Mouse (Mus musculus) olfactory bulb, adult 2 months (tissue): ENCODE measurements around the gene Dnaaf5. TPM values are rescaled to one million over a fixed set of nuclear protein-coding genes. Genes with fewer than 3 reads are reported as not detected.
A peak's percentile ranks its signal among the peaks of the same experiment; 100 is the strongest.

Experiments
- H3K27ac ChIP-seq: fragments of 200-500 bp; 2 replicates; pipeline ENCODE4 v1.5.1; 2012; ENCODE audit warnings: low read depth, low read length; ENCODE audit not compliant: insufficient read depth
- H3K4me1 ChIP-seq: fragments of 200-500 bp; 2 replicates; pipeline ENCODE4 v1.6.1; 2012; ENCODE audit warnings: low read length; ENCODE audit not compliant: control insufficient read depth, insufficient read depth
- H3K4me3 ChIP-seq: fragments of 200-500 bp; 2 replicates; pipeline ENCODE4 v1.5.1; 2012; ENCODE audit warnings: mild to moderate bottlenecking, low read depth, low read length, moderate library complexity; ENCODE audit not compliant: insufficient read depth
- CTCF ChIP-seq: fragments of 200-500 bp; IDR thresholded peaks from 2 replicates; pipeline ENCODE4 v1.5.1; 2012; ENCODE audit warnings: low read depth, mild to moderate bottlenecking, low read length, moderate library complexity; ENCODE audit not compliant: insufficient read depth
- POLR2A ChIP-seq: fragments of 200-500 bp; IDR thresholded peaks from 2 replicates; pipeline ENCODE4 v1.6.1; 2012; ENCODE audit warnings: mild to moderate bottlenecking, low read depth, low read length, moderate library complexity; ENCODE audit not compliant: insufficient read depth
- WGBS: fragments of 180-500 bp; shearing (Covaris S2); methylation state at CpG from one replicate; pipeline ENCODE4 v1.1.7; 2018; 5-methylcytosine and 5-hydroxymethylcytosine counted together
- polyA plus RNA-seq: library from polyadenylated mRNA; stranded (reverse); fragments of >200 nt; gene quantifications from 2 replicates; pipeline ENCODE4 v1.2.4, GENCODE M21; 2012; ENCODE audit warnings: low replicate concordance; ENCODE audit not compliant: missing spikeins, insufficient read depth, insufficient read length

Gene Dnaaf5
- polyA plus RNA-seq, 1 experiment: not detected

GRCm38 (mm10) chr5:139211737-139212385 is 61.8 kb downstream of the Dnaaf5 start:
- Histone ChIP-seq H3K4me3 (no peak overlapping the region), H3K4me1 (peaks cover 19% of the 10 kb centered on the region), H3K27ac (no peak overlapping the region)
- 69% methylated on average over 11 of the region's 11 CpGs for WGBS
- no peak for TF ChIP-seq CTCF
- TF ChIP-seq POLR2A: no peak

- no peak overlapping the region for H3K4me3 ChIP-seq
- peak overlapping the region; percentile 44; the same call in 1 of the 2 replicates for H3K27ac ChIP-seq
- TF ChIP-seq CTCF (no peak), POLR2A (no peak)
- peaks cover 14% of the 10 kb centered on the region for H3K4me1 ChIP-seq
Measured at GRCm38 (mm10) chr5:139214298-139214697, 64.3 kb downstream of the Dnaaf5 start.

- 72% methylated on average over 5 of the region's 5 CpGs for WGBS
- peaks cover 14% of the 10 kb centered on the region for H3K4me1 ChIP-seq
- H3K27ac ChIP-seq: peak overlapping the region; percentile 30
- no peak for TF ChIP-seq CTCF
- no peak for TF ChIP-seq POLR2A
- H3K4me3 ChIP-seq: no peak overlapping the region
Measured at GRCm38 (mm10) chr5:139215184-139215583, 65.2 kb downstream of the Dnaaf5 start.

- Histone ChIP-seq H3K4me3 (no peak overlapping the region), H3K27ac (peak overlapping the region; percentile 2; the same call in 1 of the 2 replicates), H3K4me1 (peaks cover 14% of the 10 kb centered on the region)
- TF ChIP-seq CTCF (no peak), POLR2A (no peak)
- 76% methylated on average over 2 of the region's 2 CpGs for WGBS
Measured at GRCm38 (mm10) chr5:139216121-139216520, 66.1 kb downstream of the Dnaaf5 start.

- H3K27ac ChIP-seq: peak overlapping the region; percentile 36; the same call in 1 of the 2 replicates
- peaks cover 14% of the 10 kb centered on the region for H3K4me1 ChIP-seq
- 38% methylated on average over 3 of the region's 3 CpGs for WGBS
- no peak overlapping the region for H3K4me3 ChIP-seq
- TF ChIP-seq POLR2A (no peak), CTCF (no peak)
Measured at GRCm38 (mm10) chr5:139216774-139217173, 66.8 kb downstream of the Dnaaf5 start.

- 65% methylated on average over 4 of the region's 4 CpGs for WGBS
- Histone ChIP-seq H3K4me3 (no peak overlapping the region), H3K4me1 (peaks cover 9% of the 10 kb centered on the region), H3K27ac (no peak overlapping the region)
- TF ChIP-seq POLR2A (no peak), CTCF (no peak)
Measured at GRCm38 (mm10) chr5:139220006-139220515, 70.0 kb downstream of the Dnaaf5 start.

GRCm38 (mm10) chr5:139220610-139221009 is 70.6 kb downstream of the Dnaaf5 start:
- TF ChIP-seq POLR2A (no peak), CTCF (no peak)
- Histone ChIP-seq H3K27ac (no peak overlapping the region), H3K4me3 (no peak overlapping the region), H3K4me1 (peaks cover 11% of the 10 kb centered on the region)
- 87% methylated on average over 4 of the region's 4 CpGs for WGBS

GRCm38 (mm10) chr5:139223331-139223730 is 73.3 kb downstream of the Dnaaf5 start:
- 93% methylated on average over 10 of the region's 10 CpGs for WGBS
- H3K4me1 ChIP-seq: peaks cover 4% of the 10 kb centered on the region; the same call in 1 of the 2 replicates
- no peak overlapping the region for H3K27ac ChIP-seq
- no peak for TF ChIP-seq POLR2A
- no peak for TF ChIP-seq CTCF
- H3K4me3 ChIP-seq: no peak overlapping the region

GRCm38 (mm10) chr5:139227236-139227635 is 77.2 kb downstream of the Dnaaf5 start:
- WGBS: over 99% methylated on average over 4 of the region's 4 CpGs
- peaks cover 15% of the 10 kb centered on the region for H3K4me1 ChIP-seq
- no peak overlapping the region for H3K27ac ChIP-seq
- no peak for TF ChIP-seq CTCF
- TF ChIP-seq POLR2A: no peak
- no peak overlapping the region for H3K4me3 ChIP-seq
